Mouse (Mus musculus): Measurements from ENCODE around the gene Wars. TPM values are rescaled to one million over a fixed set of nuclear protein-coding genes. Genes with fewer than 3 reads are reported as not detected.

The Wars gene
- polyA plus RNA-seq, 1 experiment from 2014 or later: 142 TPM

DNA sequence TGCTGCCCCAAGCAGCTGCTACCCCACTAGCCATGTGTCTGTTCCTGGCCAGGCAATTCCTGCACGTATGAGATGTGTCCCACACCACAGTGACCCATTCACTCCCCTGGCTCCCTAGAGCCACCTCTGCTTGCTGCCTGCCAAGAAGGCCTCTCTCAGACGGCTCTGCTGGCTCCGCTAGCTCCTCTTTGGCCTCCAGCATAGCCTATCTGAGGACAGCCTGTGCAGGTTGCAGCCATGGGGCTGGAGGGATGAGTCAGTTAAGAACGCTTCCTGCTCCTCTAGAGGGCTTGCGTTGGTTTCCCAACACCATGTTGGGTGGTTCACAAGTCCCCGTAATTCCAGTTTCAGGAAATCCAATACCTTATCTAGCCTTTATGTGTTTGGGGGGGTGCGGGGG lies 51.3 kb downstream of the Wars start:
- peaks cover 82% of the 10 kb centered on the region for H3K36me3 ChIP-seq
- H3K27ac ChIP-seq: no peak overlapping the region
- H3K9me3 ChIP-seq: no peaks in the 10 kb centered on the region
- H3K4me1 ChIP-seq (replicated peaks): peaks cover 9% of the 10 kb centered on the region
- no peak overlapping the region for H3K4me3 ChIP-seq
- H3K27me3 ChIP-seq (ENCODE audit: insufficient read depth, poor library complexity, severe bottlenecking): no peaks in the 10 kb centered on the region
- DNase-seq (ENCODE audit: low spot score): no peak
- WGBS: 90% methylated on average over 7 of the region's 7 CpGs

DNA sequence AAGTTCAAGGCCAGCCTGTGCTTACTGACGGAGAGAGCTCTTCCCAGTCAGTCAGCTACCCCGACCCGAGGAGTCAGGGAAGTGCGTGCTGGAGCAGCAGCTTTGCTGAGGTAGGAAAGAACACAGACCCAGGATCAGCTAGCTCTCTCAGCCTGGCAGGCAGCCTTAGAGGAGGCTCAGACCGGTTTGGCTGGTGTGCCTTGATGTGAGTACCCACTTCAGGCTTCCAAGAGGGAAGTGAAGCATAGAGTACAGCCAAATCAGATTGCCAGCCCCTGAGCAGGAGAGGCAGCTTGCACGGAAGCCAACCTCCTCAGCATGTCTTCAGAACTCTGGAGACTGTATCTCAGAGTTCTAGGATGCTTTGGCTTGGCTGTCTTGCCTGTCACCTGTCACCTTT lies 52.8 kb downstream of the Wars start:
- Histone ChIP-seq H3K4me1 (replicated peaks) (peaks cover 24% of the 10 kb centered on the region), H3K27ac (no peak overlapping the region), H3K4me3 (no peak overlapping the region), H3K36me3 (peaks cover 74% of the 10 kb centered on the region), H3K9me3 (no peaks in the 10 kb centered on the region), H3K27me3 (ENCODE audit: insufficient read depth, poor library complexity, severe bottlenecking) (no peaks in the 10 kb centered on the region)
- 91% methylated on average over 6 of the region's 6 CpGs for WGBS
- no peak for DNase-seq (ENCODE audit: low spot score)

- 66% methylated on average over 7 of the region's 7 CpGs for WGBS
- peaks cover 54% of the 10 kb centered on the region for H3K4me1 ChIP-seq (replicated peaks)
- H3K9me3 ChIP-seq: no peaks in the 10 kb centered on the region
- H3K27ac ChIP-seq: peak overlapping the region; percentile 92
- H3K27me3 ChIP-seq (ENCODE audit: insufficient read depth, poor library complexity, severe bottlenecking): peaks cover 11% of the 10 kb centered on the region; the same call in 1 of the 2 replicates
- DNase-seq (ENCODE audit: low spot score): peak; percentile 19
- peak overlapping the region; percentile 66 for H3K4me3 ChIP-seq
- H3K36me3 ChIP-seq: peaks cover 49% of the 10 kb centered on the region
These were observed 57.3 kb downstream of the Wars start for GRCm38 (mm10) chr12:108836722-108837121.

DNA sequence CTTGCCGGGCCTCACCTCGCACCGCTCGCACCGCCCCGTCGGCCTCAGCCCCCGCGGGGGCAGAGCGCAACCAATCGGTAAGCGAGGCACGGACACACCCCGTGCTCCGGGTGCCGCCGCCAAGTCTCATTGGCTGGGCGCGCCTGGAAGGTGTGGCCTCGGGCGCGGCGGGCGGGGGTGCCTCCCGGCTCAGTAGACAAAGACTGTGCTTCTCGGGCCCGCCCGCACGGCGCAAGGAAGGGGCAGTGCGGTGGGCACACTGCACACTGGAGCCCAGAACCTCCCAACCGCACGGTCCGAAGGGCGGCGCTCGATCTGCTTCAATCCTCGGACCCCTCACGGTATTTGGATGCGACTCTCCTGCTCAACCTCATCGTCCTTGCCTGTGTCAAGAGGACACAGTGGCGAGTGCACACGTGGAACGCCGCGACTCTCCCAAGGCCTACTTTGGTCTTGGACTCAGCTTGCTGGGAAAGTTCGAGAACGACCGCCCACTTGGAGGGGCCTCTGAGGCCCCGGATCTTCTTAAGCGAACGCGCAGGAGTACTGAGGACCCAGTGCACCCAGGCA lies 58.0 kb downstream of the Wars start, which contains the start of the genes Slc25a29 and Slc25a47:
Gene Slc25a29, minus strand, starts transcription at position 44 of the 570 bp plus-strand sequence.
Gene Slc25a47, plus strand, starts transcription at position 207 of the 570 bp plus-strand sequence.
- peak; percentile 96 for DNase-seq (ENCODE audit: low spot score)

GRCm38 (mm10) chr12:108835208-108835839 lies 58.6 kb downstream of the Wars start:
- peaks cover 39% of the 10 kb centered on the region for H3K36me3 ChIP-seq
- 1% methylated on average over 51 of the region's 51 CpGs for WGBS
- H3K4me3 ChIP-seq: peak overlapping the region; percentile 66
- no peak for DNase-seq (ENCODE audit: low spot score)
- peaks cover 56% of the 10 kb centered on the region for H3K4me1 ChIP-seq (replicated peaks)
- peak overlapping the region; percentile 92 for H3K27ac ChIP-seq
- peaks cover 11% of the 10 kb centered on the region; the same call in 1 of the 2 replicates for H3K27me3 ChIP-seq (ENCODE audit: insufficient read depth, poor library complexity, severe bottlenecking)
- H3K9me3 ChIP-seq: no peaks in the 10 kb centered on the region

More for the DNA sequence above, 58.0 kb downstream of the Wars start, which contains the start of the genes Slc25a29 and Slc25a47:
- Histone ChIP-seq H3K36me3 (peaks cover 43% of the 10 kb centered on the region), H3K9me3 (no peaks in the 10 kb centered on the region), H3K27ac (peak within 1 kb of the TSS; percentile 92), H3K4me1 (replicated peaks) (peaks cover 56% of the 10 kb centered on the region), H3K27me3 (ENCODE audit: insufficient read depth, poor library complexity, severe bottlenecking) (peaks cover 11% of the 10 kb centered on the region; the same call in 1 of the 2 replicates), H3K4me3 (peak within 1 kb of the TSS; percentile 66)
- WGBS: under 1% methylated on average over 52 of the region's 53 CpGs

- no peak overlapping the region for H3K27ac ChIP-seq
- H3K4me3 ChIP-seq: peak overlapping the region; percentile 66
- DNase-seq (ENCODE audit: low spot score): no peak
- H3K4me1 ChIP-seq (replicated peaks): peaks cover 56% of the 10 kb centered on the region
- peaks cover 41% of the 10 kb centered on the region for H3K36me3 ChIP-seq
- 45% methylated on average over 5 of the region's 5 CpGs for WGBS
- peaks cover 11% of the 10 kb centered on the region; the same call in 1 of the 2 replicates for H3K27me3 ChIP-seq (ENCODE audit: insufficient read depth, poor library complexity, severe bottlenecking)
- no peaks in the 10 kb centered on the region for H3K9me3 ChIP-seq
These were observed 59.2 kb downstream of the Wars start for GRCm38 (mm10) chr12:108834786-108835185.

DNA sequence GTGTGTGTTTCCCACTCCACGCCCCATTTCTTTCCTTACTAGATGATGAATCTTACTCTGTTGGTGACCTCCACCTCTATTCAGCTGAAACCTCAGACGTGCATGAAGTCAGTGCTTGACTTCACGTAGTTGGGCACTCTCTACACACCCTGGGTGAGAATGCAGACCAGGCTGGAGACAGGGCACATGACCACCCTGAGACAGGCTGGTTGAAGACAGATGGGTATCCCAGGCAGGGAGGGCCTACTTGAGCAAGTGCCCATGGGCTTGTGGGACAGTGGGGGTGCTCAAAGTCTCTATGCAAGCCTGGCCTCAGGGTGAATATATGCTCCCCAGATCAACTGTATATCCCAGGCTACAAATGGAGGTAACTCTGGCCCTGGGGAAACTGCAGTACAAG lies 59.6 kb downstream of the Wars start:
- Histone ChIP-seq H3K27me3 (ENCODE audit: insufficient read depth, poor library complexity, severe bottlenecking) (peaks cover 11% of the 10 kb centered on the region; the same call in 1 of the 2 replicates), H3K9me3 (no peaks in the 10 kb centered on the region), H3K36me3 (peaks cover 41% of the 10 kb centered on the region), H3K4me3 (peak overlapping the region; percentile 66), H3K4me1 (replicated peaks) (peaks cover 60% of the 10 kb centered on the region), H3K27ac (no peak overlapping the region)
- DNase-seq (ENCODE audit: low spot score): no peak
- WGBS: 84% methylated on average over 3 of the region's 3 CpGs

DNA sequence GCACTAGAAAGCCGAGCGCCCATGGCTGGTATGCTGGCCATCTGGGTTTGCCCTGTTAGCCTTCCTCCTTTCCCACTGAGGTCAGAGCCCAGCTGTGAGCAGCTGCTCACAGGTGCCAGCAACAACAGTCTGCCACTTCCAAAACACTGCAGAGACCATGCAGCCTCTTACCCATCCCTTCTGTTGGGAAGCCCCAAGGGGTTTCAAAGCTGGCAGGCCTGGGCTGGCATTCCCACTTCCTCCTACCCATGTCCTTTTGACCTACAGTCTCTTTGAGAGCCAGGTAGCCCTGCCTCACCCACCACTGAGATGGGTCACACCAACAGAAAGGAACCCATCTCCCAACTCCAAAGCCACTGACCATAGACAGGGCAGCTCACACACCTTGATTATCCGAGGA lies 60.6 kb downstream of the Wars start:
- H3K27me3 ChIP-seq (ENCODE audit: insufficient read depth, poor library complexity, severe bottlenecking): peaks cover 11% of the 10 kb centered on the region; the same call in 1 of the 2 replicates
- no peak overlapping the region for H3K4me3 ChIP-seq
- H3K9me3 ChIP-seq: no peaks in the 10 kb centered on the region
- H3K36me3 ChIP-seq: peaks cover 40% of the 10 kb centered on the region
- 90% methylated on average over 3 of the region's 3 CpGs for WGBS
- DNase-seq (ENCODE audit: low spot score): no peak
- peaks cover 60% of the 10 kb centered on the region for H3K4me1 ChIP-seq (replicated peaks)
- no peak overlapping the region for H3K27ac ChIP-seq

- Histone ChIP-seq H3K27me3 (ENCODE audit: insufficient read depth, poor library complexity, severe bottlenecking) (peaks cover 11% of the 10 kb centered on the region; the same call in 1 of the 2 replicates), H3K4me3 (no peak overlapping the region), H3K36me3 (peaks cover 40% of the 10 kb centered on the region), H3K27ac (no peak overlapping the region), H3K4me1 (replicated peaks) (peaks cover 55% of the 10 kb centered on the region), H3K9me3 (no peaks in the 10 kb centered on the region)
- no peak for DNase-seq (ENCODE audit: low spot score)
- WGBS: 89% methylated on average over 8 of the region's 8 CpGs
These were observed 61.1 kb downstream of the Wars start for GRCm38 (mm10) chr12:108832851-108833250.

- H3K4me3 ChIP-seq: no peak overlapping the region
- H3K4me1 ChIP-seq (replicated peaks): peaks cover 47% of the 10 kb centered on the region
- H3K9me3 ChIP-seq: no peaks in the 10 kb centered on the region
- 74% methylated on average over 9 of the region's 9 CpGs for WGBS
- H3K27me3 ChIP-seq (ENCODE audit: insufficient read depth, poor library complexity, severe bottlenecking): peaks cover 11% of the 10 kb centered on the region; the same call in 1 of the 2 replicates
- peaks cover 43% of the 10 kb centered on the region for H3K36me3 ChIP-seq
- H3K27ac ChIP-seq: no peak overlapping the region
- no peak for DNase-seq (ENCODE audit: low spot score)
These were observed 61.9 kb downstream of the Wars start for GRCm38 (mm10) chr12:108831966-108832643.

DNA sequence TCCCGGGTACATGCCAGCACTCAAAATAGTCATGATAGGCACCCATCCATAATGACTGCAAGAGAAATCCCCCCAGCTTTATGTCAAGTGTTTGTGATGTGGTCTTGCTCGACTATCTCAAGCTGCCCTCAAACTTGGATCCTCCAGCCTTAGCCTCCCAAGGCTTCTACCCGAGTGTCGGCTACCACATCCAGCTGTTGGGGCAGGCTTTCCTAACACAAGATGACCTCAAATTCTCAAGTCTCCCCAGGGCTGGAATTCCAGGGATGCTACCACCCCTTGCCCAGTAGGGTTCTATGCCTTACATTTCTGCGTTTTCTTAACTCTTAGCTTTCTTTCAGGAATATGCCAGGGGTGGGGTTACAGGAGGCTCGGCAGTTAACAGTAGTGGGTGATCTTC lies 63.6 kb downstream of the Wars start:
- H3K4me1 ChIP-seq (replicated peaks): peaks cover 33% of the 10 kb centered on the region
- H3K27me3 ChIP-seq (ENCODE audit: insufficient read depth, poor library complexity, severe bottlenecking): peaks cover 11% of the 10 kb centered on the region; the same call in 1 of the 2 replicates
- no peaks in the 10 kb centered on the region for H3K9me3 ChIP-seq
- DNase-seq (ENCODE audit: low spot score): no peak
- H3K36me3 ChIP-seq: peaks cover 60% of the 10 kb centered on the region
- H3K27ac ChIP-seq: no peak overlapping the region
- H3K4me3 ChIP-seq: no peak overlapping the region
- 83% methylated on average over 6 of the region's 6 CpGs for WGBS

DNA sequence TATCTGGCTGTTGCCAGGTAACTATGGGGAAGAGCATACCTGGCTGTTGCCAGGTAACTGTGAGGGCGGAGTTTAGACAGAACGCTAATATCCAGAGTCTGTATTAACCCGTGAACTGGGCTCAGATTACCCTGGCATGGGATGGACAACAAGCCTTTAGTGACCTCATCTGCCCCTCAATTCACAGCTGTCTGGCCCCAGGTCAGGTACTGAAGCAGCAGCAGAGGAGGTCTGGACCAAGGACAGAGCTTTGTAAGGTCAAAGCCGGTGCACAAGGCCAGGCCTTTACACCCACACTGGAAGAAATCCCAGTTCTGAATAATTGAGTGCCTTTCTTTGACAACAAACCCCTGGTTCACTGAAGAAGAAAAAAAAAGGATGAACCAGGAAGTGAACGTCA lies 64.3 kb downstream of the Wars start:
- no peak overlapping the region for H3K27ac ChIP-seq

GRCm38 (mm10) chr12:108827641-108828040 lies 66.3 kb downstream of the Wars start:
- no peak for DNase-seq (ENCODE audit: low spot score)
- Histone ChIP-seq H3K36me3 (peaks cover 52% of the 10 kb centered on the region), H3K27me3 (ENCODE audit: insufficient read depth, poor library complexity, severe bottlenecking) (no peaks in the 10 kb centered on the region), H3K27ac (no peak overlapping the region), H3K9me3 (no peaks in the 10 kb centered on the region), H3K4me3 (no peak overlapping the region), H3K4me1 (replicated peaks) (peaks cover 17% of the 10 kb centered on the region)
- 97% methylated on average over 6 of the region's 6 CpGs for whole genome bisulfite sequencing

More for the DNA sequence above, 64.3 kb downstream of the Wars start:
- peaks cover 62% of the 10 kb centered on the region for H3K36me3 ChIP-seq
- H3K4me3 ChIP-seq: no peak overlapping the region
- H3K4me1 ChIP-seq (replicated peaks): peaks cover 25% of the 10 kb centered on the region
- peaks cover 8% of the 10 kb centered on the region; the same call in 1 of the 2 replicates for H3K27me3 ChIP-seq (ENCODE audit: insufficient read depth, poor library complexity, severe bottlenecking)
- 77% methylated on average over 5 of the region's 5 CpGs for WGBS
- DNase-seq (ENCODE audit: low spot score): no peak
- no peaks in the 10 kb centered on the region for H3K9me3 ChIP-seq

All from hindbrain, embryonic 10.5 days (tissue).